Mouse (Mus musculus) neural tube, embryonic 12.5 days (tissue): Measurements from ENCODE around the gene Tm9sf2. TPM values are rescaled to one million over a fixed set of nuclear protein-coding genes. Genes with fewer than 3 reads are reported as not detected.
"Not testable (repeated sequence)": the region's sequence is repeated elsewhere in the genome, so short reads cannot be mapped to it uniquely, and the experiment has no call there.

Source experiments
- ATAC-seq: fragments of 200-750 bp; cut with Nextera tagmentation; 2 replicates; pipeline ENCODE4 v1.8.0; 2017; ENCODE audit warnings: low read depth, mild to moderate bottlenecking, moderate TSS enrichment, moderate library complexity; ENCODE audit not compliant: low FRiP score
- H3K27ac ChIP-seq: fragments of 300-500 bp; sonication (generic); 2 replicates; pipeline ENCODE4 v1.5.1; 2016
- H3K27me3 ChIP-seq: fragments of 300-500 bp; sonication (generic); replicated peaks from 2 replicates; pipeline ENCODE4 v1.6.1; 2016; ENCODE audit warnings: mild to moderate bottlenecking
- H3K36me3 ChIP-seq: fragments of 300-500 bp; sonication (generic); 2 replicates; pipeline ENCODE4 v1.6.1; 2016; ENCODE audit warnings: mild to moderate bottlenecking
- H3K4me1 ChIP-seq: fragments of 300-500 bp; sonication (generic); 2 replicates; pipeline ENCODE4 v1.6.1; 2016
- H3K4me2 ChIP-seq: fragments of 300-500 bp; sonication (generic); replicated peaks from 2 replicates; pipeline ENCODE4 v1.6.1; 2016; ENCODE audit warnings: mild to moderate bottlenecking
- H3K4me3 ChIP-seq: fragments of 300-500 bp; sonication (generic); 2 replicates; pipeline ENCODE4 v1.5.1; 2016
- H3K9ac ChIP-seq: fragments of 300-500 bp; sonication (generic); 2 replicates; pipeline ENCODE4 v1.6.1; 2016; ENCODE audit warnings: mild to moderate bottlenecking
- H3K9me3 ChIP-seq: fragments of 300-500 bp; sonication (generic); 2 replicates; pipeline ENCODE4 v1.6.1; 2016; ENCODE audit warnings: mild to moderate bottlenecking
- WGBS: fragments of 180-500 bp; shearing (Covaris S2); methylation state at CpG from one replicate; pipeline ENCODE4 v1.1.7; 2016; 5-methylcytosine and 5-hydroxymethylcytosine counted together
- polyA plus RNA-seq: library from polyadenylated mRNA; unstranded; fragments of >200 nt; fragmentation: Nextera tagmentation; extraction: Ambion mirVana; gene quantifications from 2 replicates; pipeline ENCODE4 v1.2.1, GENCODE M21; 2016

The Tm9sf2 gene
- polyA plus RNA-seq: 118 and 124 TPM in 2 replicates

GRCm38 (mm10) chr14:122106822-122107468 lies at the start of gene Tm9sf2:
TSS of gene Tm9sf2 (plus strand) at chr14:122107038.
- no peaks in the 10 kb centered on the region for H3K9me3 ChIP-seq
- peak within 1 kb of the TSS; percentile 98 for H3K4me3 ChIP-seq
- peak within 1 kb of the TSS; percentile 95 for H3K9ac ChIP-seq
- peak; percentile 93 for ATAC-seq
- peak within 1 kb of the TSS; percentile 70 for H3K4me2 ChIP-seq
- H3K36me3 ChIP-seq: no peaks in the 10 kb centered on the region
- H3K27me3 ChIP-seq: no peaks in the 10 kb centered on the region
- H3K4me1 ChIP-seq: peaks cover 32% of the 10 kb centered on the region
- WGBS: under 1% methylated on average over 76 of the region's 76 CpGs
- peak within 1 kb of the TSS; percentile 76 for H3K27ac ChIP-seq

- Histone ChIP-seq H3K4me1 (no peaks in the 10 kb centered on the region), H3K4me2 (no peak overlapping the region), H3K27me3 (no peaks in the 10 kb centered on the region), H3K27ac (no peak overlapping the region), H3K9ac (no peak overlapping the region), H3K9me3 (no peaks in the 10 kb centered on the region), H3K36me3 (no peaks in the 10 kb centered on the region), H3K4me3 (no peak overlapping the region)
- 29% methylated on average over 2 of the region's 2 CpGs for WGBS
- no peak for ATAC-seq
These were observed 48.9 kb upstream of the Tm9sf2 start for GRCm38 (mm10) chr14:122057941-122058346.

GRCm38 (mm10) chr14:122060642-122061041 lies 46.2 kb upstream of the Tm9sf2 start:
- Histone ChIP-seq H3K4me2 (no peak overlapping the region), H3K27me3 (no peaks in the 10 kb centered on the region), H3K27ac (no peak overlapping the region), H3K9me3 (no peaks in the 10 kb centered on the region), H3K4me3 (no peak overlapping the region), H3K4me1 (no peaks in the 10 kb centered on the region), H3K9ac (no peak overlapping the region), H3K36me3 (no peaks in the 10 kb centered on the region)
- no peak for ATAC-seq
- 13% methylated on average over 3 of the region's 3 CpGs for WGBS

- H3K27me3 ChIP-seq: no peaks in the 10 kb centered on the region
- H3K4me2 ChIP-seq: no peak overlapping the region
- H3K4me3 ChIP-seq: no peak overlapping the region
- no peaks in the 10 kb centered on the region for H3K9me3 ChIP-seq
- no peak overlapping the region for H3K27ac ChIP-seq
- no peaks in the 10 kb centered on the region for H3K4me1 ChIP-seq
- no peak for ATAC-seq
- no peaks in the 10 kb centered on the region for H3K36me3 ChIP-seq
- no peak overlapping the region for H3K9ac ChIP-seq
- 92% methylated on average over 6 of the region's 6 CpGs for WGBS
These were observed 45.5 kb upstream of the Tm9sf2 start for GRCm38 (mm10) chr14:122061376-122061775.

GRCm38 (mm10) chr14:122062411-122063090 lies 44.3 kb upstream of the Tm9sf2 start:
- Histone ChIP-seq H3K27ac (no peak overlapping the region), H3K9ac (no peak overlapping the region), H3K4me3 (no peak overlapping the region), H3K36me3 (no peaks in the 10 kb centered on the region), H3K9me3 (no peaks in the 10 kb centered on the region), H3K27me3 (no peaks in the 10 kb centered on the region), H3K4me1 (no peaks in the 10 kb centered on the region), H3K4me2 (no peak overlapping the region)
- no peak for ATAC-seq
- WGBS: 90% methylated on average over 10 of the region's 10 CpGs

- 68% methylated on average over 5 of the region's 5 CpGs for WGBS
These were observed 43.2 kb upstream of the Tm9sf2 start for GRCm38 (mm10) chr14:122063599-122063998.

GRCm38 (mm10) chr14:122064519-122064918 lies 42.3 kb upstream of the Tm9sf2 start:
- no peak overlapping the region for H3K4me2 ChIP-seq

More at GRCm38 (mm10) chr14:122063599-122063998, 43.2 kb upstream of the Tm9sf2 start:
- no peak overlapping the region for H3K4me3 ChIP-seq
- H3K9me3 ChIP-seq: no peaks in the 10 kb centered on the region
- no peak for ATAC-seq
- H3K27me3 ChIP-seq: no peaks in the 10 kb centered on the region
- no peaks in the 10 kb centered on the region for H3K36me3 ChIP-seq
- H3K27ac ChIP-seq: no peak overlapping the region
- H3K9ac ChIP-seq: no peak overlapping the region
- H3K4me1 ChIP-seq: no peaks in the 10 kb centered on the region
- no peak overlapping the region for H3K4me2 ChIP-seq

GRCm38 (mm10) chr14:122066243-122066642 lies 40.6 kb upstream of the Tm9sf2 start:
- Histone ChIP-seq H3K9ac (no peak overlapping the region), H3K27me3 (no peaks in the 10 kb centered on the region), H3K9me3 (no peaks in the 10 kb centered on the region), H3K27ac (no peak overlapping the region), H3K4me1 (no peaks in the 10 kb centered on the region), H3K4me3 (no peak overlapping the region), H3K36me3 (no peaks in the 10 kb centered on the region), H3K4me2 (no peak overlapping the region)
- ATAC-seq: no peak
- 75% methylated on average over 4 of the region's 4 CpGs for WGBS

More at GRCm38 (mm10) chr14:122064519-122064918, 42.3 kb upstream of the Tm9sf2 start:
- no peak overlapping the region for H3K4me3 ChIP-seq
- no peaks in the 10 kb centered on the region for H3K27me3 ChIP-seq
- H3K9ac ChIP-seq: no peak overlapping the region
- H3K4me1 ChIP-seq: no peaks in the 10 kb centered on the region
- WGBS: 4% methylated on average over 2 of the region's 2 CpGs
- H3K36me3 ChIP-seq: no peaks in the 10 kb centered on the region
- no peak overlapping the region for H3K27ac ChIP-seq
- no peaks in the 10 kb centered on the region for H3K9me3 ChIP-seq
- ATAC-seq: no peak

- H3K4me2 ChIP-seq, H3K36me3 ChIP-seq, H3K27me3 ChIP-seq, H3K4me1 ChIP-seq, H3K4me3 ChIP-seq, H3K9me3 ChIP-seq, H3K27ac ChIP-seq, H3K9ac ChIP-seq, ATAC-seq: not testable (repeated sequence)
- WGBS: 32% methylated on average over 3 of the region's 3 CpGs
These were observed 38.8 kb upstream of the Tm9sf2 start for GRCm38 (mm10) chr14:122068036-122068435.

- Histone ChIP-seq H3K27me3 (no peaks in the 10 kb centered on the region), H3K9ac (no peak overlapping the region), H3K4me2 (no peak overlapping the region), H3K27ac (no peak overlapping the region), H3K4me1 (no peaks in the 10 kb centered on the region), H3K36me3 (no peaks in the 10 kb centered on the region), H3K9me3 (no peaks in the 10 kb centered on the region), H3K4me3 (no peak overlapping the region)
- no peak for ATAC-seq
- 62% methylated on average over 11 of the region's 11 CpGs for WGBS
These were observed 37.8 kb upstream of the Tm9sf2 start for GRCm38 (mm10) chr14:122068801-122069695.

GRCm38 (mm10) chr14:122069948-122070347 lies 36.9 kb upstream of the Tm9sf2 start:
- Histone ChIP-seq H3K4me3 (no peak overlapping the region), H3K9me3 (no peaks in the 10 kb centered on the region), H3K9ac (no peak overlapping the region), H3K4me2 (no peak overlapping the region), H3K4me1 (no peaks in the 10 kb centered on the region), H3K36me3 (no peaks in the 10 kb centered on the region), H3K27ac (no peak overlapping the region), H3K27me3 (no peaks in the 10 kb centered on the region)
- no peak for ATAC-seq
- 80% methylated on average over 3 of the region's 3 CpGs for WGBS

- no peak for ATAC-seq
- no peak overlapping the region for H3K27ac ChIP-seq
- WGBS: 92% methylated on average over 5 of the region's 5 CpGs
These were observed 33.4 kb upstream of the Tm9sf2 start for GRCm38 (mm10) chr14:122073422-122073821.

More at GRCm38 (mm10) chr14:122073422-122073821, 33.4 kb upstream of the Tm9sf2 start:
- no peak overlapping the region for H3K4me2 ChIP-seq
- H3K9me3 ChIP-seq: no peaks in the 10 kb centered on the region
- no peaks in the 10 kb centered on the region for H3K4me1 ChIP-seq
- no peaks in the 10 kb centered on the region for H3K36me3 ChIP-seq
- H3K9ac ChIP-seq: no peak overlapping the region
- H3K27me3 ChIP-seq: no peaks in the 10 kb centered on the region
- H3K4me3 ChIP-seq: no peak overlapping the region
